Mouse (Mus musculus) ZHBTc4 (cell line): Measurements from ENCODE around the gene 2310057M21Rik.
A peak's percentile ranks its signal among the peaks of the same experiment; 100 is the strongest.

Experiments used
- DNase-seq: peaks from one replicate; pipeline ENCODE4 v3.0.0-alpha.2; 2011; ENCODE audit warnings: low read depth, low spot score

Gene 2310057M21Rik

GRCm38 (mm10) chr7:131322192-131322591 lies 40.4 kb downstream of the 2310057M21Rik start, which contains the start of gene Cuzd1:
Gene Cuzd1, minus strand, starts transcription at chr7:131322292.
- no peak for DNase-seq

- DNase-seq, result no peak
Measured at GRCm38 (mm10) chr7:131318340-131318739, 44.2 kb downstream of the 2310057M21Rik start.

GRCm38 (mm10) chr7:131317587-131317986 lies 45.0 kb downstream of the 2310057M21Rik start:
- DNase-seq, result peak; percentile 63

GRCm38 (mm10) chr7:131314493-131314892 lies 48.1 kb downstream of the 2310057M21Rik start:
- DNase-seq, result no peak

- no peak for DNase-seq
Measured at GRCm38 (mm10) chr7:131306733-131307132, 55.8 kb downstream of the 2310057M21Rik start.

- no peak for DNase-seq
Measured at GRCm38 (mm10) chr7:131303340-131303739, 59.2 kb downstream of the 2310057M21Rik start.

GRCm38 (mm10) chr7:131297151-131297550 lies 65.4 kb downstream of the 2310057M21Rik start:
- no peak for DNase-seq
